Comparison of ENCODE assay signal across 29 mouse cellular contexts in the genomic region with DNA sequence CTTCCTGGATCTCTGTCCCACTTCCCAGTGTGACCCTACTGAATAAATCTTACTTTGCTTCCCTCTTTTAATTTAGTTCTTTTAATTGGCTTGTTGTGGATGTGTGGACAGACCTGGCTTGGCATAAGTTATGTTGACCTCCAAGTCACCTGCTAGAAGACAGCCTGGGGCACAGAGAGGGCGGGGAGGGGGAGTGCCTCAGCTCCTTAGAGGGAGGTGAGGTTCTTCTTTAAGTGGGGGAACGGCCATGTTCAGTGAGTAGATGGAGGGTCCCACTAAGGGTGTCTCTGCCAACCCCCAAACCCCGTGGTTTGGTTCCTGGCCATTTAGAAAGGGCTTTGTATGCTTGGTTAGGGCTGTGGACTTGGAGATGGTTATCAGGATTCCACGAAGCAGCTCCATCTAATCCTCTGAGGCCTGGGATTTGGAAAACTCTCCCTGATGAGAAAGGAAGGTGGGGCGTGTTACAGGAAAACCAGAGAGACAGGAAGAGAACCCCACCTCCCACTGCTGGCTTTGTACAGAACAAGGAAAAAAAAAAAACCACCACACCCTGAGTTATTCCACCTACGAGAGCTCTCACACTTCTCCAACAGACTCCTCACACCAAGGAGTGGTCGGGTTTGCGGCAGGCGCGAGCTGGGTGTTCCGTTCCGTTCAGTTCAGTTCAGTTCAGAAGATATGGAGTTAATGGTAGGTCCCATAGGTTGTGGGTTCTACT. TPM values are rescaled to one million over a fixed set of nuclear protein-coding genes. Genes with fewer than 3 reads are reported as not detected.
A peak's percentile ranks its signal among the peaks of the same experiment; 100 is the strongest.
DNase-seq lines count a peak whose midpoint lies in the region; ATAC-seq and TF ChIP-seq lines count a peak whose summit lies in the region.
"Had no signal": no experiment of that assay in that cellular context is flagged by ENCODE, and none has a peak within 500 bp of the region (broad histone marks: within the 10 kb centered on the region; RNA-seq: fewer than 3 reads in every experiment).

No protein-coding gene starts in this region.

- no peaks in the 10 kb centered on the region for H3K36me3 ChIP-seq in liver, embryonic 11.5 days (ENCODE audit: control insufficient read depth, insufficient read depth, low read length)
- H3K36me3 ChIP-seq: embryonic facial prominence, embryonic 13.5 days; hindbrain, embryonic 10.5 days; liver, embryonic 15.5 days; midbrain, embryonic 15.5 days; stomach, embryonic 15.5 days had no signal

- no peaks in the 10 kb centered on the region for H3K9me3 ChIP-seq in liver, embryonic 11.5 days (ENCODE audit: control insufficient read depth, low read length)
- H3K9me3 ChIP-seq: embryonic facial prominence, embryonic 13.5 days; hindbrain, embryonic 10.5 days; liver, embryonic 15.5 days; midbrain, embryonic 15.5 days; stomach, embryonic 15.5 days had no signal

- intact Hi-C loops in gastrocnemius, adult 2 months (cut with DNase I) = no loop called here

- H3K27me3 ChIP-seq in liver, embryonic 11.5 days (replicated peaks; ENCODE audit: control insufficient read depth, insufficient read depth, low read length) = no peaks in the 10 kb centered on the region
- H3K27me3 ChIP-seq: embryonic facial prominence, embryonic 13.5 days; liver, embryonic 15.5 days; midbrain, embryonic 15.5 days; stomach, embryonic 15.5 days had no signal

- no peak overlapping the region for H3K9ac ChIP-seq in liver, embryonic 11.5 days (ENCODE audit: low read depth, low read length)
- H3K9ac ChIP-seq: embryonic facial prominence, embryonic 13.5 days; liver, embryonic 15.5 days; midbrain, embryonic 15.5 days; stomach, embryonic 15.5 days had no signal

- no peak for DNase-seq in gastrocnemius, adult 2 months
- no peak for DNase-seq in gastrocnemius, postnatal 4 days (ENCODE audit: low spot score in 2 of 2)
- DNase-seq in layer of hippocampus, adult 2 months (ENCODE audit: low spot score in 2 of 2) = no peak
- DNase-seq in layer of hippocampus, adult 18-20 months (ENCODE audit: low spot score in 2 of 2) = no peak
- DNase-seq in kidney, postnatal 36 days = peak; percentile 62 to 67
- DNase-seq in liver, embryonic 11.5 days (ENCODE audit: low spot score) = no peak
- DNase-seq: adrenal gland, adult 2 months; cerebellum, postnatal 10 days; lung, postnatal 10 days; right cerebral cortex, postnatal 25 days had no signal

- 0 out of 2 replicates have a peak, but pooled peaks have one; percentile 16 for TF ChIP-seq POLR2A in cortical plate, adult 2 months (IDR thresholded peaks at IDR 0.05; ENCODE audit: extremely low read depth, insufficient read depth, low read length)

- no peak overlapping the region for H3K4me3 ChIP-seq in gastrocnemius, adult 2 months
- H3K4me3 ChIP-seq in layer of hippocampus, adult 2 months = no peak overlapping the region
- H3K4me3 ChIP-seq in cortical plate, adult 2 months (ENCODE audit: insufficient read depth, low read length) = no peak overlapping the region
- H3K4me3 ChIP-seq in liver, embryonic 11.5 days (ENCODE audit: low read depth, low read length) = no peak overlapping the region
- H3K4me3 ChIP-seq: embryonic facial prominence, embryonic 13.5 days; hindbrain, embryonic 10.5 days; liver, embryonic 15.5 days; midbrain, embryonic 15.5 days; myocyte; stomach, embryonic 15.5 days had no signal

- no peak for ATAC-seq in liver, embryonic 11.5 days (replicated peaks; ENCODE audit: low FRiP score)
- ATAC-seq in megakaryocyte-erythroid progenitor cell, adult 5-6 weeks (replicated peaks; ENCODE audit: low FRiP score, low TSS enrichment, poor library complexity, severe bottlenecking) = no peak
- ATAC-seq: forebrain, embryonic 16.5 days; midbrain, embryonic 15.5 days had no signal

- 74% methylated on average over 12 of the region's 12 CpGs for WGBS in liver, embryonic 11.5 days

- H3K27ac ChIP-seq in gastrocnemius, adult 2 months = peak overlapping the region; percentile 79
- H3K27ac ChIP-seq in layer of hippocampus, adult 2 months = peak overlapping the region; percentile 39
- no peak overlapping the region for H3K27ac ChIP-seq in cortical plate, adult 2 months (ENCODE audit: insufficient read depth, low read length)
- no peak overlapping the region for H3K27ac ChIP-seq in liver, embryonic 11.5 days (ENCODE audit: low read depth, low read length)
- H3K27ac ChIP-seq: embryonic facial prominence, embryonic 13.5 days; hindbrain, embryonic 10.5 days; liver, embryonic 15.5 days; midbrain, embryonic 15.5 days; stomach, embryonic 15.5 days had no signal

- no peak overlapping the region for H3K4me2 ChIP-seq in liver, embryonic 11.5 days
- H3K4me2 ChIP-seq: embryonic facial prominence, embryonic 13.5 days; liver, embryonic 15.5 days; midbrain, embryonic 15.5 days; stomach, embryonic 15.5 days had no signal

- TF ChIP-seq CTCF in gastrocnemius, adult 2 months (IDR thresholded peaks at IDR 0.05) = no peak
- TF ChIP-seq CTCF in layer of hippocampus, adult 2 months (conservative IDR thresholded peaks at IDR 0.05) = no peak
- TF ChIP-seq CTCF in cortical plate, adult 2 months (IDR thresholded peaks at IDR 0.05; ENCODE audit: extremely low read depth, insufficient read depth, low read length) = no peak

- H3K4me1 ChIP-seq in cortical plate, adult 2 months (ENCODE audit: control insufficient read depth, insufficient read depth, low read length) = no peaks in the 10 kb centered on the region
- H3K4me1 ChIP-seq in liver, embryonic 11.5 days (replicated peaks; ENCODE audit: control insufficient read depth, insufficient read depth, low read length) = peaks cover 8% of the 10 kb centered on the region; the same call in 1 of the 2 replicates

RNA-seq across cellular contexts. Expression of gene Srarp, which starts 3.3 kb away (rescaled TPM):
- 1 to 10 TPM in 1 of 2 experiments, under 1 TPM in 1; 0.92 to 1.6 TPM for total RNA-seq in gastrocnemius, adult 2 months (2021)
- not detected for total RNA-seq in gastrocnemius, postnatal 4 days (2021)
- total RNA-seq in layer of hippocampus, adult 2 months (2021) = 1 to 10 TPM; 4.1 to 5.3 TPM
- total RNA-seq in layer of hippocampus, adult 18-20 months (2021) = 1 to 10 TPM; 2.4 to 3.9 TPM
- polyA plus RNA-seq in cortical plate, adult 2 months (2012; rRNA removed) = 13.3 and 14.2 TPM in 2 replicates
- not detected in 2 replicates for polyA plus RNA-seq in liver, embryonic 11.5 days (2014; fragmentation: Nextera tagmentation; extraction: Ambion mirVana)
- total RNA-seq in megakaryocyte-erythroid progenitor cell, adult 5-6 weeks (2014; fragmentation: Nextera tagmentation) = not detected in 2 replicates
- total RNA-seq in megakaryocyte-erythroid progenitor cell, adult 5-6 weeks (2017) = not detected in 2 replicates
- total RNA-seq: granulocyte monocyte progenitor cell, adult 5-6 weeks; megakaryocyte, adult 5-6 weeks had no signal
- polyA plus RNA-seq: embryonic facial prominence, embryonic 13.5 days; forebrain, embryonic 16.5 days; heart, embryonic 14.5 days; hindbrain, embryonic 10.5 days; limb, embryonic 14.5 days; liver, embryonic 15.5 days; myocyte; spleen, adult 2 months; stomach, embryonic 15.5 days had no signal

RNA-seq across cellular contexts. Expression of gene Zbtb17, which starts 5.2 kb away (rescaled TPM):
- total RNA-seq in gastrocnemius, adult 2 months (2021) = 10 to 100 TPM; 30.2 to 30.6 TPM
- 10 to 100 TPM; 19.9 to 21.2 TPM for total RNA-seq in gastrocnemius, postnatal 4 days (2021)
- 10 to 100 TPM; 33.8 to 34.6 TPM for total RNA-seq in layer of hippocampus, adult 2 months (2021)
- 10 to 100 TPM; 32.4 to 36.4 TPM for total RNA-seq in layer of hippocampus, adult 18-20 months (2021)
- polyA plus RNA-seq in cortical plate, adult 2 months (2012; rRNA removed) = 45.1 and 47.2 TPM in 2 replicates
- 24.3 and 26.4 TPM in 2 replicates for polyA plus RNA-seq in liver, embryonic 11.5 days (2014; fragmentation: Nextera tagmentation; extraction: Ambion mirVana)
- 13.4 and 16.6 TPM in 2 replicates for total RNA-seq in megakaryocyte-erythroid progenitor cell, adult 5-6 weeks (2014; fragmentation: Nextera tagmentation)
- 21.5 and 26.6 TPM in 2 replicates for total RNA-seq in megakaryocyte-erythroid progenitor cell, adult 5-6 weeks (2017)

RNA-seq across cellular contexts. Expression of gene Hspb7, which starts 18.7 kb away (rescaled TPM):
- total RNA-seq in gastrocnemius, adult 2 months (2021) = 100 to 1,000 TPM; 223 to 468 TPM
- 100 to 1,000 TPM; 154 to 183 TPM for total RNA-seq in gastrocnemius, postnatal 4 days (2021)
- under 1 TPM in 1 of 2 experiments, not detected in 1; 0.12 TPM for total RNA-seq in layer of hippocampus, adult 2 months (2021)
- total RNA-seq in layer of hippocampus, adult 18-20 months (2021) = not detected
- 0.21 and 0.23 TPM in 2 replicates for polyA plus RNA-seq in cortical plate, adult 2 months (2012; rRNA removed)
- polyA plus RNA-seq in liver, embryonic 11.5 days (2014; fragmentation: Nextera tagmentation; extraction: Ambion mirVana) = 0.42 and 1.2 TPM in 2 replicates
- not detected in 2 replicates for total RNA-seq in megakaryocyte-erythroid progenitor cell, adult 5-6 weeks (2014; fragmentation: Nextera tagmentation)
- total RNA-seq in megakaryocyte-erythroid progenitor cell, adult 5-6 weeks (2017) = not detected in 2 replicates
- total RNA-seq: granulocyte monocyte progenitor cell, adult 5-6 weeks; layer of hippocampus, postnatal 25 days; megakaryocyte, adult 5-6 weeks had no signal
- polyA plus RNA-seq: embryonic facial prominence, embryonic 13.5 days; forebrain, embryonic 16.5 days; hindbrain, embryonic 10.5 days; midbrain, embryonic 15.5 days had no signal

RNA-seq across cellular contexts. Expression of gene Clcnkb, which starts 23.4 kb away (rescaled TPM):
- under 1 TPM in 1 of 2 experiments, not detected in 1; 0.25 TPM for total RNA-seq in gastrocnemius, adult 2 months (2021)
- under 1 TPM; 0.34 to 0.88 TPM for total RNA-seq in gastrocnemius, postnatal 4 days (2021)
- not detected for total RNA-seq in layer of hippocampus, adult 2 months (2021)
- total RNA-seq in layer of hippocampus, adult 18-20 months (2021) = not detected
- 0.32 TPM in 1 of 2 replicates, not detected in the other for polyA plus RNA-seq in cortical plate, adult 2 months (2012; rRNA removed)
- not detected in 2 replicates for polyA plus RNA-seq in liver, embryonic 11.5 days (2014; fragmentation: Nextera tagmentation; extraction: Ambion mirVana)
- total RNA-seq in megakaryocyte-erythroid progenitor cell, adult 5-6 weeks (2014; fragmentation: Nextera tagmentation) = not detected in 2 replicates
- total RNA-seq in megakaryocyte-erythroid progenitor cell, adult 5-6 weeks (2017) = not detected in 2 replicates
- total RNA-seq: adrenal gland, adult 2 months; granulocyte monocyte progenitor cell, adult 5-6 weeks; layer of hippocampus, postnatal 25 days; left cerebral cortex, postnatal 14 days; megakaryocyte, adult 5-6 weeks had no signal
- polyA plus RNA-seq: adrenal gland, adult 2 months; embryonic facial prominence, embryonic 13.5 days; forebrain, embryonic 16.5 days; hindbrain, embryonic 10.5 days; large intestine, adult 2 months; liver, embryonic 15.5 days; midbrain, embryonic 15.5 days; neural tube, embryonic 14.5 days; stomach, embryonic 15.5 days had no signal

RNA-seq across cellular contexts. Expression of gene Clcnka, which starts 40.7 kb away (rescaled TPM):
- total RNA-seq in gastrocnemius, adult 2 months (2021) = not detected
- total RNA-seq in gastrocnemius, postnatal 4 days (2021) = 1 to 10 TPM; 1.6 to 2.6 TPM
- not detected for total RNA-seq in layer of hippocampus, adult 2 months (2021)
- not detected for total RNA-seq in layer of hippocampus, adult 18-20 months (2021)
- polyA plus RNA-seq in cortical plate, adult 2 months (2012; rRNA removed) = not detected in 2 replicates
- 0.19 TPM in 1 of 2 replicates, not detected in the other for polyA plus RNA-seq in liver, embryonic 11.5 days (2014; fragmentation: Nextera tagmentation; extraction: Ambion mirVana)
- not detected in 2 replicates for total RNA-seq in megakaryocyte-erythroid progenitor cell, adult 5-6 weeks (2014; fragmentation: Nextera tagmentation)
- not detected in 2 replicates for total RNA-seq in megakaryocyte-erythroid progenitor cell, adult 5-6 weeks (2017)
- total RNA-seq: adrenal gland, adult 2 months; gastrocnemius, adult 18-20 months; granulocyte monocyte progenitor cell, adult 5-6 weeks; left cerebral cortex, postnatal 14 days; megakaryocyte, adult 5-6 weeks had no signal
- polyA plus RNA-seq: forebrain, embryonic 16.5 days; heart, embryonic 14.5 days; large intestine, adult 2 months; liver, embryonic 15.5 days; midbrain, embryonic 15.5 days had no signal

Comparison
In these comparisons a context has a peak if more than half of its experiments do, and no peak if none do; other contexts are left out.
1. DNase-seq: peak in kidney, postnatal 36 days (2 of 2); none in gastrocnemius, adult 2 months (single experiment), gastrocnemius, postnatal 4 days (0 of 2), layer of hippocampus, adult 2 months (0 of 2), layer of hippocampus, adult 18-20 months (0 of 2) and liver, embryonic 11.5 days (single experiment).
2. H3K27ac ChIP-seq: peak in gastrocnemius, adult 2 months (single experiment) and layer of hippocampus, adult 2 months (single experiment); none in cortical plate, adult 2 months (single experiment) and liver, embryonic 11.5 days (single experiment).
3. RNA of gene Hspb7, which starts 18.7 kb away (total RNA-seq): 223 to 468 TPM in gastrocnemius, adult 2 months and 154 to 183 TPM in gastrocnemius, postnatal 4 days; 0.12 TPM in layer of hippocampus, adult 2 months, not detected in layer of hippocampus, adult 18-20 months and not detected in megakaryocyte-erythroid progenitor cell, adult 5-6 weeks; every median in the first group is over 100 times any median in the second.